Mouse (Mus musculus): ENCODE data around the gene Dpysl5. TPM values are rescaled to one million over a fixed set of nuclear protein-coding genes. Genes with fewer than 3 reads are reported as not detected.

Gene Dpysl5
- polyA plus RNA-seq, 1 experiment from 2014 or later: 5.5 TPM

- no peak overlapping the region for H3K4me2 ChIP-seq
- H3K27ac ChIP-seq: no peak overlapping the region
- ATAC-seq (ENCODE audit: insufficient number of reproducible peaks, insufficient read depth, low FRiP score, low TSS enrichment, low read depth): no peak
- no peaks in the 10 kb centered on the region for H3K36me3 ChIP-seq
- H3K9ac ChIP-seq (replicated peaks): no peak overlapping the region
- H3K4me1 ChIP-seq (replicated peaks): peaks cover 4% of the 10 kb centered on the region; the same call in 1 of the 2 replicates
- 82% methylated on average over 8 of the region's 8 CpGs for WGBS
- no peaks in the 10 kb centered on the region for H3K9me3 ChIP-seq
- H3K4me3 ChIP-seq (replicated peaks): no peak overlapping the region
- H3K27me3 ChIP-seq: no peaks in the 10 kb centered on the region
Observed at GRCm38 (mm10) chr5:30797982-30798381, 86.6 kb downstream of the Dpysl5 start.

GRCm38 (mm10) chr5:30798965-30799364 is 87.6 kb downstream of the Dpysl5 start:
- H3K36me3 ChIP-seq: no peaks in the 10 kb centered on the region
- no peak overlapping the region for H3K4me3 ChIP-seq (replicated peaks)
- H3K27ac ChIP-seq: no peak overlapping the region
- no peaks in the 10 kb centered on the region for H3K9me3 ChIP-seq
- no peak overlapping the region for H3K9ac ChIP-seq (replicated peaks)
- no peak overlapping the region for H3K4me2 ChIP-seq
- H3K4me1 ChIP-seq (replicated peaks): peaks cover 4% of the 10 kb centered on the region; the same call in 1 of the 2 replicates
- no peaks in the 10 kb centered on the region for H3K27me3 ChIP-seq
- 80% methylated on average over 6 of the region's 6 CpGs for WGBS
- ATAC-seq (ENCODE audit: insufficient number of reproducible peaks, insufficient read depth, low FRiP score, low TSS enrichment, low read depth): no peak

- Histone ChIP-seq H3K4me2 (no peak overlapping the region), H3K36me3 (no peaks in the 10 kb centered on the region), H3K9ac (replicated peaks) (no peak overlapping the region), H3K4me3 (replicated peaks) (no peak overlapping the region), H3K27me3 (no peaks in the 10 kb centered on the region), H3K4me1 (replicated peaks) (no peaks in the 10 kb centered on the region), H3K9me3 (no peaks in the 10 kb centered on the region), H3K27ac (no peak overlapping the region)
- ATAC-seq (ENCODE audit: insufficient number of reproducible peaks, insufficient read depth, low FRiP score, low TSS enrichment, low read depth): no peak
- 74% methylated on average over 12 of the region's 12 CpGs for WGBS
Observed at GRCm38 (mm10) chr5:30802724-30803467, 91.5 kb downstream of the Dpysl5 start.

GRCm38 (mm10) chr5:30806106-30806505 is 94.7 kb downstream of the Dpysl5 start:
- Histone ChIP-seq H3K9ac (replicated peaks) (no peak overlapping the region), H3K36me3 (no peaks in the 10 kb centered on the region), H3K9me3 (no peaks in the 10 kb centered on the region), H3K4me1 (replicated peaks) (no peaks in the 10 kb centered on the region), H3K27ac (no peak overlapping the region), H3K4me3 (replicated peaks) (no peak overlapping the region), H3K27me3 (no peaks in the 10 kb centered on the region), H3K4me2 (no peak overlapping the region)
- no peak for ATAC-seq (ENCODE audit: insufficient number of reproducible peaks, insufficient read depth, low FRiP score, low TSS enrichment, low read depth)
- WGBS: 11% methylated on average over 3 of the region's 3 CpGs

GRCm38 (mm10) chr5:30814424-30815119 is 103.2 kb downstream of the Dpysl5 start, which contains the start of gene Mapre3:
Gene Mapre3 (plus strand): TSS chr5:30814641.
- H3K9me3 ChIP-seq: no peaks in the 10 kb centered on the region
- no peaks in the 10 kb centered on the region for H3K36me3 ChIP-seq
- H3K4me3 ChIP-seq (replicated peaks): peak within 1 kb of the TSS; percentile 93
- under 1% methylated on average over 57 of the region's 59 CpGs for WGBS
- peak within 1 kb of the TSS; percentile 86 for H3K4me2 ChIP-seq
- H3K9ac ChIP-seq (replicated peaks): peak within 1 kb of the TSS; percentile 87
- peaks cover 24% of the 10 kb centered on the region for H3K4me1 ChIP-seq (replicated peaks)
- peak; percentile 96 for ATAC-seq (ENCODE audit: insufficient number of reproducible peaks, insufficient read depth, low FRiP score, low TSS enrichment, low read depth)
- peaks cover 5% of the 10 kb centered on the region for H3K27me3 ChIP-seq
- H3K27ac ChIP-seq: peak within 1 kb of the TSS; percentile 78

- no peak for ATAC-seq (ENCODE audit: insufficient number of reproducible peaks, insufficient read depth, low FRiP score, low TSS enrichment, low read depth)
- 5% methylated on average over 7 of the region's 7 CpGs for WGBS
- peak overlapping the region; percentile 87 for H3K9ac ChIP-seq (replicated peaks)
- no peaks in the 10 kb centered on the region for H3K36me3 ChIP-seq
- H3K4me2 ChIP-seq: peak overlapping the region; percentile 86
- peaks cover 5% of the 10 kb centered on the region for H3K27me3 ChIP-seq
- no peaks in the 10 kb centered on the region for H3K9me3 ChIP-seq
- H3K4me3 ChIP-seq (replicated peaks): peak overlapping the region; percentile 93
- peak overlapping the region; percentile 78; the same call in 1 of the 2 replicates for H3K27ac ChIP-seq
- H3K4me1 ChIP-seq (replicated peaks): peaks cover 24% of the 10 kb centered on the region
Observed at GRCm38 (mm10) chr5:30815120-30815465, 103.7 kb downstream of the Dpysl5 start.

GRCm38 (mm10) chr5:30816261-30816791 is 105.0 kb downstream of the Dpysl5 start:
- Histone ChIP-seq H3K27ac (no peak overlapping the region), H3K4me2 (peak overlapping the region; percentile 86), H3K4me1 (replicated peaks) (peaks cover 24% of the 10 kb centered on the region), H3K9ac (replicated peaks) (no peak overlapping the region), H3K4me3 (replicated peaks) (no peak overlapping the region), H3K27me3 (peaks cover 5% of the 10 kb centered on the region), H3K36me3 (no peaks in the 10 kb centered on the region), H3K9me3 (no peaks in the 10 kb centered on the region)
- 69% methylated on average over 8 of the region's 8 CpGs for WGBS
- no peak for ATAC-seq (ENCODE audit: insufficient number of reproducible peaks, insufficient read depth, low FRiP score, low TSS enrichment, low read depth)

- H3K4me1 ChIP-seq (replicated peaks): peaks cover 23% of the 10 kb centered on the region
- H3K27me3 ChIP-seq: no peaks in the 10 kb centered on the region
- no peak overlapping the region for H3K27ac ChIP-seq
- H3K4me2 ChIP-seq: no peak overlapping the region
- no peak for ATAC-seq (ENCODE audit: insufficient number of reproducible peaks, insufficient read depth, low FRiP score, low TSS enrichment, low read depth)
- no peaks in the 10 kb centered on the region for H3K9me3 ChIP-seq
- WGBS: 89% methylated on average over 8 of the region's 8 CpGs
- no peaks in the 10 kb centered on the region for H3K36me3 ChIP-seq
- H3K4me3 ChIP-seq (replicated peaks): no peak overlapping the region
- H3K9ac ChIP-seq (replicated peaks): no peak overlapping the region
Observed at GRCm38 (mm10) chr5:30818758-30819309, 107.5 kb downstream of the Dpysl5 start.

- H3K36me3 ChIP-seq: no peaks in the 10 kb centered on the region
- H3K9ac ChIP-seq (replicated peaks): no peak overlapping the region
- no peak overlapping the region for H3K4me2 ChIP-seq
- WGBS: 73% methylated on average over 5 of the region's 5 CpGs
- no peak overlapping the region for H3K4me3 ChIP-seq (replicated peaks)
- H3K27ac ChIP-seq: no peak overlapping the region
- ATAC-seq (ENCODE audit: insufficient number of reproducible peaks, insufficient read depth, low FRiP score, low TSS enrichment, low read depth): no peak
- H3K9me3 ChIP-seq: no peaks in the 10 kb centered on the region
- H3K27me3 ChIP-seq: no peaks in the 10 kb centered on the region
- no peaks in the 10 kb centered on the region; the same call in 1 of the 2 replicates for H3K4me1 ChIP-seq (replicated peaks)
Observed at GRCm38 (mm10) chr5:30822689-30823088, 111.3 kb downstream of the Dpysl5 start.

GRCm38 (mm10) chr5:30823091-30823490 is 111.7 kb downstream of the Dpysl5 start:
- H3K4me3 ChIP-seq (replicated peaks): no peak overlapping the region
- H3K27me3 ChIP-seq: no peaks in the 10 kb centered on the region
- no peak for ATAC-seq (ENCODE audit: insufficient number of reproducible peaks, insufficient read depth, low FRiP score, low TSS enrichment, low read depth)
- WGBS: 78% methylated on average over 3 of the region's 3 CpGs
- no peak overlapping the region for H3K27ac ChIP-seq
- H3K4me1 ChIP-seq (replicated peaks): no peaks in the 10 kb centered on the region; the same call in 1 of the 2 replicates
- H3K36me3 ChIP-seq: no peaks in the 10 kb centered on the region
- H3K9me3 ChIP-seq: no peaks in the 10 kb centered on the region
- no peak overlapping the region for H3K9ac ChIP-seq (replicated peaks)
- H3K4me2 ChIP-seq: no peak overlapping the region

Data from limb, embryonic 12.5 days (tissue).